Mouse (Mus musculus): ENCODE measurements at regions not wholly inside any gene's neighbourhood (a gene's known extent, or its start where the extent isn't known, plus 50 kb on each side); places are given as distances from the start of the nearest gene placed in this dataset.
"Not testable (repeated sequence)": the region's sequence is repeated elsewhere in the genome, so short reads cannot be mapped to it uniquely, and the experiment has no call there.

DNA sequence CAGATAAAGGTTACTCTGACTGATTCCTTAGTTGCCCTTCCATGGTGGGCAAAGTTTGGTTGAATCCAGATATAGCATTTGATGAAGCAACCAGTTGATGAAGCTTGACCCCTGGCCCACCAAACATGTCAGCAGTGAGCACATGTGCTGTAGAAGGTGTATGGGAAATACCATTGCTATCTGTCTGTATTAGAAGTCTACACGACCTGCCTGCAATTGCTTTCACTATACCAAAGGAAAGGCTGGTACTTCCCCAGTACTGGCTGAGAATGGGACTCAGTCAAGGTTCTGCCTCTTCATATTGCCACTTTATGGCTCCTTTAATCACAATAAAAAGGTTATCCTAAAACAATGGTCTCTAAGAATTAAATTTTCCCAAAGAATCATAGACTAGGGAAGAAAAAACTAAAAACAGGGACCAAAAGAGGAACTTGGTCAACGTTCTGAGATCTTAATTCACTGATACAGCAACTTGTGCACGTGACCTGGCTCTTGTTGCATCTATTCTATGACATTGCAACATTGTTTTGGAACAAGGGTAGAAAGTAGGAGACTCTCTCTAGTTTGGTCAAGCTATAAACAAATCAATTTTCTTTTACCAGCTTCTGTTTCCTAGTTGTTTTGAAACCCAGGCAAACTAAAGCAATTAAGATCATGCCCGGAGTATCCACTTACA, 284.0 kb downstream of the Rapgef2 start:
- intact Hi-C loops (cut with DNase I), result no loop called here
- no peak for DNase-seq

- DNase-seq, result no peak
- intact Hi-C loops (cut with DNase I), result no loop called here
Observed at GRCm38 (mm10) chr3:79001754-79002153, 284.6 kb downstream of the Rapgef2 start.

- intact Hi-C loops (cut with DNase I), result no loop called here
- DNase-seq, result no peak
Observed at GRCm38 (mm10) chr3:79000293-79000692, 286.0 kb downstream of the Rapgef2 start.

DNA sequence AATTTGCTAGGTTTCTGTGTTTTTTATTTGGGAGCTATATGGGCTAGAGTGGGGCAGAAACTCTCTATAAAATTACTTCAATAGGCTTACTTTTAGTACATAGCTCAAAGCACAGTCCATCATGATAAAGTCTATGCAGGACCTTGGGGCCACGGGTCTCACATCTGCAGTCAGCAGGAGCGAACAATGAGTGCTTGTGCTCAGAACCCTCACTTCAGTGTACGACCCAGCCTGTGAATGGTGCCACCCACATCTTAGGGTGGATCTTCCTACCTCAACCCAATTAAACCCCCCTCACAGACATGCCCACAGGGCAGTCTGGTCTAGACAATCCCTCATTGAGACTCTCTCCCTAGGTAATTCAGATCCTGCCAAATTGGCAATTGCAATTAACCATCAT, 286.5 kb downstream of the Rapgef2 start:
- DNase-seq, result no peak
- intact Hi-C loops (cut with DNase I), result no loop called here

GRCm38 (mm10) chr3:78988120-78988519, 298.2 kb downstream of the Rapgef2 start:
- intact Hi-C loops (cut with DNase I), result no loop called here
- DNase-seq, result peak in 1 of 2 experiments; percentile 12

DNA sequence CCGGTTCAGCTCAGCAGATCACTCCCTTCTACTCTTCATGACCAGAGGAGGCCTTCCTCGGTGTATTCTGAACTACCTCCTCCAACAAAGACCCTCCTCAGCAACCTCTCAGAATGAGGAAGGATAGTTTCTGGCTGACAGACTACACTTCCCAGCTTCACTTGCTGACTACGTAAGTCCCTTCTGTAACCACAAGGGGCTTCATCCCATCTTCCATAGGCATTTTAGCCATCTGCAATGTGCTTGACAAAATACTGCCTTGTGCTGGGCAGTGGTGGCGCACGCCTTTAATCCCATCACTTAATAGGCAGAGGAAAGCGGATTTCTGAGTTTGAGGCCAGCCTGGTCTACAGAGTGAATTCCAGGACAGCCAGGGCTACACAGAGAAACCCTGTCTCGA, 299.6 kb downstream of the Rapgef2 start:
- intact Hi-C loops (cut with DNase I), result no loop called here
- no peak for DNase-seq

- no peak for DNase-seq
- intact Hi-C loops (cut with DNase I), result no loop called here
Observed at GRCm38 (mm10) chr3:78981057-78981456, 305.3 kb downstream of the Rapgef2 start.

- DNase-seq, result no peak
- intact Hi-C loops (cut with DNase I), result no loop called here
Observed at GRCm38 (mm10) chr3:78978781-78979180, 307.5 kb downstream of the Rapgef2 start.

DNA sequence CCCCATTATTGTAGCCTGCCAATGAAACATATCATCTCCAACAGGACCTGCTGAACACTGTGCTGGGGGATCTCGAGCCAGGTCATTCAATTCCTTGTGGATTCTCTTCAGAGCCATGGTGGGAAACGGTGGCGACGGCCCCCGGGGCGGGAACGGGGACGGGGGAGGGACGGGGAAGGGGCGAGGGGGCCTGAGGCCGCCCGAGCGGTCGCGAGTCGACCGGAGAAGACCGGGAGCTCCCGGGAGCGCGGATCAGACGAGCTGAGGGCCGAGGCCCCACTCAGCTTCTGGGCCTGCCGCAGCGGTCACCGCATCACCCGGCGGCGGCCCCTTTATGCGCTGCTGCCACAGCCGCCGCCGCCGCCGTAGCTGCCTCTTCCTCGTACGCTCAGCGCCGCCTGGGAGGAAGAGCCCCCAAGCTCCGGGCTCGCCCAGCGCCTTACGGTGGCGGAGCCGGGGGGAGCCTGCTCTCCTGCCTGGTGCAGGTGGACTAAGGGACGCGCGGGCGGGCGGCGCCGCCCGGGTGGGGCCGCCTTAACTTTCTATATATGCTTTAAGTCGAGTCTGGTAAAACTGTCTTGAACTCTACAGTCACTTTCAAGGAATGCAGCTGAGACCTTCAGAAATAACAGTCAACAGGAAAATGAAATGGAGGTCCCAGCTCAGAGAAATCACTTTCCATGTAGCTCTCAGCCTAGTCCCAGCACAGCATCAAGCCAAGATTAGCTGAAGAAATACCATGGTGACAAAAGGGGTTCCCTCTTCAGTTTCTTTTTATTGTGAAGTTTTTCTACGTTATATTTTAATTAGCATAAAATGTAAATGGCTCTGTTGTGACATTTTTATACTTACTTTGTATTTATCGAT, 319.4 kb downstream of the Rapgef2 start:
- intact Hi-C loops (cut with DNase I); DNase-seq: not testable (repeated sequence)

- DNase-seq, result no peak
- intact Hi-C loops (cut with DNase I), result no loop called here
Observed at GRCm38 (mm10) chr3:78964231-78964858, 322.0 kb downstream of the Rapgef2 start.

DNA sequence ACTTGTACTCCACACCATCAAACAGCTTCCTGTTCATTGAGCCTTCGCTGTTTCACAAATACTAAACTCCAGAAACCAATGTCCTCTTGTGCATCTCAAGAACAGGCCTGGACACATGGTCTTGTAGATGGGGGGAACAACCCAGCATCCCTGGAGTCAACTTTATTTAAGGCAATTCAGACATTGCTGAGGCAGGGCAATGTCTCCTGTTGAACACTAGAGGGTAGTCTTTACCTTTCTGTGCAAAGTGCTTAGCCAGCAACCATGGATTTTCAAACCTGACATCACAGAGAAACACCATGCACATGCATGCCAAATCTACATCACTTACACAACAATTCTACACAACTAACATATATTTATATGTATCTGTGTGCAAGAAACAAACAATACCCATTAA, 327.5 kb downstream of the Rapgef2 start:
- intact Hi-C loops (cut with DNase I), result loop anchor here (2.0 to 10.0 kb wide), 2 partner anchors 238 to 546 kb away; no protein-coding TSS in a partner anchor
- DNase-seq, result no peak

GRCm38 (mm10) chr3:78955364-78955763, 331.0 kb downstream of the Rapgef2 start:
- intact Hi-C loops (cut with DNase I), result loop anchor here (10.0 kb wide), 1 partner anchor 549 kb away; no protein-coding TSS in a partner anchor
- DNase-seq, result no peak

DNA sequence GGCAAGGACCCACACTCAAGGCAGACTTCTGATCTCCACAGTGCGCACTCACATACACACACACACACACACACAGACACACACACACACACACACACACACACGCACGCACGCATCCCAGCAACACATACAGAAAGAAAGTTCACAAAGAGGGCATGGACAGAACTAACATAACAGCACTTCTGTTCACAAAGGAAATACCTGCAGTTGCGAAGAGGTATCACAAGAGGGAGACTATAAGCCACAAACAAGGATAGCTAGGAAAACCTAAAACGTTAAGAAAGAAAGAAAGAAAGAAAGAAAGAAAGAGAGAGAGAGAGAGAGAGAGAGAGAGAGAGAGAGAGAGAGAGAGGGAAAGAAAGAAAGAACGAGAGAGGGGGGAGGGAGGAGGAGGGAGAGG, 336.9 kb downstream of the Rapgef2 start:
- DNase-seq; intact Hi-C loops (cut with DNase I): not testable (repeated sequence)

- intact Hi-C loops (cut with DNase I), result no loop called here
- no peak for DNase-seq
Observed at GRCm38 (mm10) chr3:78948700-78949099, 337.6 kb downstream of the Rapgef2 start.

- DNase-seq, result peak in 1 of 2 experiments; percentile 39
Observed at GRCm38 (mm10) chr3:78948171-78948570, 338.1 kb downstream of the Rapgef2 start.

GRCm38 (mm10) chr3:78947183-78947582, 339.1 kb downstream of the Rapgef2 start:
- DNase-seq, result no peak
- intact Hi-C loops (cut with DNase I), result no loop called here

More at GRCm38 (mm10) chr3:78948171-78948570, 338.1 kb downstream of the Rapgef2 start:
- intact Hi-C loops (cut with DNase I), result no loop called here

DNA sequence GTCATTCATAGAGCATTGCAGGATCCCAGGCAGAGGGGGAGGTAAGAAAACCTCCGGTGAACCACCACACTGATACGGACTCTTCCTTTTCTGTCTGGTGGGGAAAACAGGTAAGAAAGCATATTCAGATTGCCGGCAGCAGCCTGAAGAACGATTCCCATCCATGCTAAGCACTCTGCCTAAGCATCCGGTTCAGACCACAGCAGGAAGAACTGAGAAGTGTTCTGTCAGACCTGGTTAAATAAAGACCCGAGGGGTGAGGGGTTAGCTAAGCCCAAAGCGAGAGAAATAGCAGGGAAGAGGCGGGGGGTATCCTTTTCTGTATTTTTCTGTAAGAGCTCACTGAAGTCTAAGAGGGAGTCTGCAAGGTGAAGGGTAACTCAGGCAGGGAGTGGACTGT, 342.1 kb downstream of the Rapgef2 start:
- intact Hi-C loops (cut with DNase I), result no loop called here
- no peak for DNase-seq

- no peak for DNase-seq
- intact Hi-C loops (cut with DNase I), result no loop called here
Observed at GRCm38 (mm10) chr3:78932975-78933374, 353.3 kb downstream of the Rapgef2 start.

DNA sequence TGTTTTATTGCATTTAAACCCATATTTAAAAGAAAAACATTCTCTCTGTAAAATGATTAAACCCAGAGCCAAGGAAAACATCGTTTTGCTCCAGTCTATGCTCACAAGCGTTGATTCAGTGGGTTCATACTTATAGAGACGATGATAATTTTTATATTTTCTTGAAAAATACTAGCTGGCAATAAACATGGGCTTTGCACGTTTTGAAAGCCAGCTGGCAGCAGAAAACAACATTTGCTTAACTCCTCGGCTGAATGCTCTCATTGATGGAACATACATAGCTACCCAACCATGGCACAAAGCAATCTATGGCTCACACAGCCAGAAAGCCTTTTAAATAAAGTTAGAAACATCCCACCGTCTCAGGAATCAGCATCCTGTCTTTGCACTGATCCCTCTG, 366.5 kb downstream of the Rapgef2 start:
- intact Hi-C loops (cut with DNase I), result no loop called here
- no peak for DNase-seq

DNA sequence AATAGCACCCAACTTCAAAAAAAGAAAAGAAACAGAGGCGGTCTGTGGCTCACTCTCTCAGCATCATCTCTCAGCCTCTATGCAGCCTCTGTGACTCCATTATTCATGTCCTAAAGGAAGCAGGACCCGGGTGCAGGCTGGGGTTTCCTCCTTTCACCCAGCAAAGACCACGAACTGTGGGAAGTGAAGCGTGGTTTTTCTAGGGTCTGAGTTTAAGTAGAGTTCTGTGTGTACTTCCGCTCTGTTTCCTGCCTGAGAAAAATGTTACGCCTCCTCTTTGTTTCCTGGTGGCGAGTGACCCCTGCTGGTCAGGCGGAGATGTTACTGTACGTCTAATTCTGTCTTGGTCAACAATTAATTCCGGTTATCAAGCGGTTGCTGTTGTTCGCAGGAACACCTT, 366.9 kb downstream of the Rapgef2 start:
- intact Hi-C loops (cut with DNase I), result no loop called here
- DNase-seq, result peak; percentile 56 to 63

GRCm38 (mm10) chr3:78908196-78908844, 378.0 kb downstream of the Rapgef2 start:
- no peak for DNase-seq
- intact Hi-C loops (cut with DNase I), result no loop called here

Measured in gastrocnemius, postnatal 36 days (tissue).